Mouse (Mus musculus) ES-E14 (cell line): ENCODE data around the gene Hhipl2. TPM values are rescaled to one million over a fixed set of nuclear protein-coding genes. Genes with fewer than 3 reads are reported as not detected.
A peak's percentile ranks its signal among the peaks of the same experiment; 100 is the strongest.

Experiments used
- DNase-seq: peaks from one replicate; pipeline ENCODE4 v3.0.0-alpha.2; 2013; ENCODE audit warnings: low read depth, low spot score
- H3K27ac ChIP-seq: 2 replicates; pipeline ENCODE4 v1.5.1; 2012; ENCODE audit warnings: low read depth, mild to moderate bottlenecking, low read length, moderate library complexity, mixed read lengths; ENCODE audit not compliant: poor library complexity, insufficient read depth, severe bottlenecking
- H3K36me3 ChIP-seq: 2 replicates; pipeline ENCODE4 v1.6.1; 2012; ENCODE audit warnings: mild to moderate bottlenecking, low read length, moderate library complexity, mixed read lengths; ENCODE audit not compliant: control insufficient read depth, poor library complexity, insufficient read depth, severe bottlenecking
- H3K4me1 ChIP-seq, 2 experiments: fragments of 150-350 bp in 1 of 2; sonication (generic) in 1 of 2; 2 replicates each; pipeline ENCODE4 v1.6.1; 2012; ENCODE audit warnings: low read length in 2 of 2, mild to moderate bottlenecking in 1 of 2, mixed read lengths in 1 of 2; ENCODE audit not compliant: control insufficient read depth in 2 of 2, insufficient read depth in 2 of 2, poor library complexity in 1 of 2
- H3K4me3 ChIP-seq, 2 experiments: fragments of 150-350 bp in 1 of 2; sonication (generic) in 1 of 2; 2 replicates each; pipeline ENCODE4 v1.5.1; 2012; ENCODE audit warnings: low read length in 2 of 2, low read depth in 1 of 2, mild to moderate bottlenecking in 1 of 2, mixed read lengths in 1 of 2; ENCODE audit not compliant: insufficient read depth in 1 of 2, poor library complexity in 1 of 2, severe bottlenecking in 1 of 2
- H3K9ac ChIP-seq: 2 replicates; pipeline ENCODE4 v1.6.1; 2012; ENCODE audit warnings: low read depth, mild to moderate bottlenecking, low read length, mixed read lengths; ENCODE audit not compliant: poor library complexity, insufficient read depth, severe bottlenecking
- H3K9me3 ChIP-seq: fragments of 150-350 bp; sonication (generic); 2 replicates; pipeline ENCODE4 v1.6.1; 2012; ENCODE audit warnings: low read depth, mild to moderate bottlenecking, low read length; ENCODE audit not compliant: control insufficient read depth, insufficient read depth
- CHD2 ChIP-seq: IDR thresholded peaks from 2 replicates; pipeline ENCODE4 v1.6.1; 2014; ENCODE audit warnings: mild to moderate bottlenecking, low read depth, low read length, inconsistent platforms
- HCFC1 ChIP-seq: IDR thresholded peaks from 2 replicates; pipeline ENCODE4 v1.6.1; 2012; ENCODE audit warnings: low read length, inconsistent platforms, borderline replicate concordance; ENCODE audit not compliant: insufficient read depth
- MAFK ChIP-seq: IDR thresholded peaks from 2 replicates; pipeline ENCODE4 v1.6.1; 2014; ENCODE audit warnings: mild to moderate bottlenecking, low read depth, low read length, inconsistent platforms; ENCODE audit not compliant: insufficient read depth
- ZC3H11A ChIP-seq: IDR thresholded peaks from 2 replicates; pipeline ENCODE4 v1.6.1; 2012; ENCODE audit warnings: low read depth, mild to moderate bottlenecking, inconsistent platforms, low read length, borderline replicate concordance
- ZNF384 ChIP-seq: IDR thresholded peaks from 2 replicates; pipeline ENCODE4 v1.6.1; 2012; ENCODE audit warnings: low read depth, low read length, inconsistent platforms
- in situ Hi-C, 2 experiments: fragments of 600-800 bp; cut with MboI; formaldehyde crosslinking; loops; one replicate each; pipeline ENCODE4 v1.15.1; 2025; ENCODE audit warnings: low sequenced_read_pairs in 2 of 2, inconsistent platforms in 1 of 2; ENCODE audit not compliant: unreplicated experiment in 2 of 2
- total RNA-seq: library from RNA; depleted of rRNA; stranded (reverse); fragments of 300-350 nt; gene quantifications from 2 replicates; pipeline ENCODE4 v1.2.3, GENCODE M21; 2012

The Hhipl2 gene
- total RNA-seq, 1 experiment = 0.40 TPM

DNA sequence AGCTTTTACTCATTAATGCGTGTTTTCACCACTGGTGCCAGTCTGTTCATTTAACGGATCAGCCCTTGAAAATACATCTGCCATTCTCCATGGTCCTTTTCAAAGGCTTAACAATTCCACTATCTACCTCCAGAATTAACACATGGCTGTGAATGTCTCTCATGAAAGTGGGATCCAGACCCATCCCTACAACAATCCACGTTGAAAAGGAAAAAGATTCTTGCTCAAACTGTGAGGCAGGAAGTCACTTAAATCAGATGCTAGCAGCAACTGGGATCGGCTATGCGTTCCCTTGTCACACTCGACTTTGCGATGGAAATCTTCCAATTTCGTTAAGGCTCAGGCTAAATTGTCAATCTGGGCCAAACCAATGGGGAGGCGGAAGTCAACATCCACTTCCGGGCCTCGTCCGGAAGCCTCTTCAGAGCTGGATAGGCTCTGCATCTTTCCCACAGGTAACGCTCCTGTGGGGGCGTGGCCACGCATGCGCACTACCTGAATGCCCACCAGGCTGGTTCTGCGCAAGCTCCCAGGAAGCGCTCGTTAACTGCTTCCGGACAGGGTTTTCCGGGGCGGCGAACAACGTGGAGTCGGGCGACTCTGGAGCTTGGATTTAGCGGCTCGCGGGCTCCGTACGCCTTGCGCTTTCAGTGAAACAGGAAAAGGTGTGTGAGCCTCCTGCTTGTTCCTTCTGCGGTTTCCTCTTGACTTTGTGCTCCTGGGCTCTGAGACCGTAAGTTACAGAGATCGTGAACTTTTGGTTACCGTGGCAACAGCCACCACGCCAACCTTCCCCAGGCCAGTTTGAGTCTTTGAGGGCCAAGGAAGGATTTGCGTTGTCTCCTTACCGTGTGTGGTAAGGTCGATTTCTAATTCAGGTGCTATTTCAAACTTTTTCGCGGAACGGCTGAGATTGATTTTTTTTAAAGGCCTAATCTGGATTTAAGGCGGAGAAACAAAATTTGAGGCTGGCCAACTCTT, 29.3 kb upstream of the Hhipl2 start, which contains the start of gene Taf1a:
Taf1a (plus strand) TSS at position 556 of the 981 bp plus-strand sequence.
- Histone ChIP-seq H3K36me3 (peaks cover 3% of the 10 kb centered on the region; the same call in 1 of the 2 replicates), H3K27ac (peak within 1 kb of the TSS; percentile 70)

DNA sequence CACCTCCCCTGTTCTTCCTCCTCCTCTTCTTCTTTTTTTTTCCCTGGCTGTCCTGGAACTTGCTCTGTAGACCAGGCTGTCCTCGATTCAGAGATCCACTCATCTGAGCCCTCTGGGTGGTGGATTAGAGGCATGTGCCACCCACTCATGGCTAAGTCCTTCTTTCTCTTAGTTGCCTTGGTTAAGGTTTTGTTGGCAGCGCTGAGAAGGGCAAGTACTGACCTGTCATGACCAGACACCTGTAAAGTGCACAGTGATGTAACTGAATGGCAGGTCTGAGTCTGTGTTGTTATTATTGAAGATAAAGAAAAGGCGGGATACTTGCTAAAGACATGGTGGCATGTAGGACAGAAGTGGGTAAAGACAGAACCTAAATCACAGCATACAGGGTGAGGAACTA, 14.6 kb upstream of the Hhipl2 start:
- in situ Hi-C loops = no loop called here

More for the DNA sequence above, 29.3 kb upstream of the Hhipl2 start, which contains the start of gene Taf1a:
- Histone ChIP-seq H3K4me3 (peak within 1 kb of the TSS; percentile 81 to 93), H3K4me1 (no peaks in the 10 kb centered on the region), H3K9me3 (no peaks in the 10 kb centered on the region), H3K9ac (peak within 1 kb of the TSS; percentile 86)
- peak; percentile 94 for DNase-seq
- TF ChIP-seq MAFK = no peak
- no peak for TF ChIP-seq ZC3H11A
- TF ChIP-seq HCFC1 = no peak
- no peak for TF ChIP-seq CHD2
- TF ChIP-seq ZNF384 = no peak
- in situ Hi-C loops = no loop called here

DNA sequence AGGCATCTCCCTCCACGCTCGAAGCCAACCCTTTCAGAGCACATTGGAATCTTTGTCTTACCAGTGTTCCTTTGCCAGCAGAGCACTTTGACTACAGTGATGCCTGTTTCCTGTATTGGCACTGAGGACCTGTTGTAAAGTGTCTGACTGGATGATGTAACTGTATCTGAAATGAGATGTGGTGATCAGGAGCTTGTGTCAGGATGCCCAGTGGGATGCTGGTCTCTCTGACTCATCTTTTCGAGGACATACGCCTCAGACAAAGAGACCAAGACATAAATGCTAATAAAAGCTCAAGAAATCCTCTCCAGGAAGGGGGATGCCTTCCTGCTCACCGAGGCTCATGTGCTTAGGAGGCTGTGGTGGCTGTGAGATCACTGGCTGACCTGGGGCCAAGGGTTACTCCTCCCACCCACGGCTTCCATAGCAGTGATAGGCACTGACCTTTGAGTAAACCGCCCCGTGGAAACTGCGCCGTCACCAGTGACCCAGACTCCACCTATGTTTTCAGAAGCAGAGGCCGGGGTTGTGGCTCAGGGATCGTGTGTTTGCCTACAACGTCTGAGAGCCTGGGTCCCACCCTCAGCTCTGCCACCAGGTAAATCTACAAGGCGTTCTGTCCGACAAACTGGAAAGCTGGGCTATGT, 3.8 kb upstream of the Hhipl2 start:
- no peak overlapping the region for H3K9ac ChIP-seq
- no peaks in the 10 kb centered on the region for H3K9me3 ChIP-seq
- H3K27ac ChIP-seq = no peak overlapping the region
- in situ Hi-C loops = no loop called here
- H3K4me1 ChIP-seq = 0 out of 4 replicates have a peak, but pooled peaks cover 0 to 2% of the 10 kb centered on the region in 2 experiments
- peaks cover 9% of the 10 kb centered on the region for H3K36me3 ChIP-seq
- TF ChIP-seq ZNF384 (no peak), HCFC1 (no peak), MAFK (no peak), ZC3H11A (no peak), CHD2 (no peak)
- DNase-seq = no peak
- no peak overlapping the region for H3K4me3 ChIP-seq

More for the DNA sequence above, 14.6 kb upstream of the Hhipl2 start:
- Histone ChIP-seq H3K9ac (no peak overlapping the region), H3K27ac (no peak overlapping the region), H3K36me3 (peaks cover 43% of the 10 kb centered on the region), H3K4me3 (no peak overlapping the region), H3K4me1 (no peaks in the 10 kb centered on the region), H3K9me3 (no peaks in the 10 kb centered on the region)
- DNase-seq = no peak
- no peak for TF ChIP-seq HCFC1

DNA sequence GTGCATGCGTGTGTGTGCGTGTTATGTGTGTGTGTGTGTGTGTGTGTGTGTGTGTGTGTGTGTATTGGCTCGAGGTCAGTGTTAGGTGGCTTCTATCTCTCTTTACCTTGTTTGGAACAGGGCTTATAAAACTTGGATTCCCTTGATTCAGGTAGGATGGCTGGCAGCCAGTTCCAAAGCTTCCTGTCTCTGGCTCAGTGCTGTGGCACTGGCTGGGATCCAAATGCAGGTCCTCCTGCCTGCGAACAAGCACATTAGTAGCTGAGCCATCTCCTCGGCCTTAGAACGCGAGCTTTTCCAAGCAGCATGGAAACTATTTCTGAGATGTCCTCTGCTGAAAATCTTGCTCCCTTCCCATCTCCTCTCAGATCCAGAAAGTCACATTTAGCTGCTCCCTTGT, 1.7 kb downstream of the Hhipl2 start:
- no peaks in the 10 kb centered on the region for H3K9me3 ChIP-seq
- DNase-seq = no peak
- H3K9ac ChIP-seq = no peak overlapping the region
- H3K4me3 ChIP-seq = no peak overlapping the region
- in situ Hi-C loops = no loop called here
- H3K36me3 ChIP-seq = no peaks in the 10 kb centered on the region
- H3K4me1 ChIP-seq = 0 out of 4 replicates have a peak, but pooled peaks cover 0 to 2% of the 10 kb centered on the region in 2 experiments
- TF ChIP-seq CHD2 = no peak
- TF ChIP-seq ZC3H11A = no peak
- TF ChIP-seq HCFC1 = no peak
- no peak for TF ChIP-seq MAFK
- no peak for TF ChIP-seq ZNF384
- H3K27ac ChIP-seq = no peak overlapping the region
